Mouse (Mus musculus) neural tube, embryonic 12.5 days (tissue): ENCODE measurements around the gene Gse1. TPM values are rescaled to one million over a fixed set of nuclear protein-coding genes. Genes with fewer than 3 reads are reported as not detected.

ENCODE experiments used
- ATAC-seq: fragments of 200-750 bp; cut with Nextera tagmentation; 2 replicates; pipeline ENCODE4 v1.8.0; 2017; ENCODE audit warnings: low read depth, mild to moderate bottlenecking, moderate TSS enrichment, moderate library complexity; ENCODE audit not compliant: low FRiP score
- H3K27ac ChIP-seq: fragments of 300-500 bp; sonication (generic); 2 replicates; pipeline ENCODE4 v1.5.1; 2016
- H3K27me3 ChIP-seq: fragments of 300-500 bp; sonication (generic); replicated peaks from 2 replicates; pipeline ENCODE4 v1.6.1; 2016; ENCODE audit warnings: mild to moderate bottlenecking
- H3K36me3 ChIP-seq: fragments of 300-500 bp; sonication (generic); 2 replicates; pipeline ENCODE4 v1.6.1; 2016; ENCODE audit warnings: mild to moderate bottlenecking
- H3K4me1 ChIP-seq: fragments of 300-500 bp; sonication (generic); 2 replicates; pipeline ENCODE4 v1.6.1; 2016
- H3K4me2 ChIP-seq: fragments of 300-500 bp; sonication (generic); replicated peaks from 2 replicates; pipeline ENCODE4 v1.6.1; 2016; ENCODE audit warnings: mild to moderate bottlenecking
- H3K4me3 ChIP-seq: fragments of 300-500 bp; sonication (generic); 2 replicates; pipeline ENCODE4 v1.5.1; 2016
- H3K9ac ChIP-seq: fragments of 300-500 bp; sonication (generic); 2 replicates; pipeline ENCODE4 v1.6.1; 2016; ENCODE audit warnings: mild to moderate bottlenecking
- H3K9me3 ChIP-seq: fragments of 300-500 bp; sonication (generic); 2 replicates; pipeline ENCODE4 v1.6.1; 2016; ENCODE audit warnings: mild to moderate bottlenecking
- WGBS: fragments of 180-500 bp; shearing (Covaris S2); methylation state at CpG from one replicate; pipeline ENCODE4 v1.1.7; 2016; 5-methylcytosine and 5-hydroxymethylcytosine counted together
- polyA plus RNA-seq: library from polyadenylated mRNA; unstranded; fragments of >200 nt; fragmentation: Nextera tagmentation; extraction: Ambion mirVana; gene quantifications from 2 replicates; pipeline ENCODE4 v1.2.1, GENCODE M21; 2016

The Gse1 gene
- polyA plus RNA-seq, 1 experiment from 2014 or later, result 26.0 TPM

GRCm38 (mm10) chr8:120336909-120337555, 108.8 kb downstream of the Gse1 start:
- WGBS, result 48% methylated on average over 5 of the region's 5 CpGs
- H3K9ac ChIP-seq, result no peak overlapping the region

GRCm38 (mm10) chr8:120337627-120338026, 109.4 kb downstream of the Gse1 start:
- Histone ChIP-seq H3K36me3 (no peaks in the 10 kb centered on the region), H3K27me3 (no peaks in the 10 kb centered on the region), H3K4me1 (peaks cover 78% of the 10 kb centered on the region), H3K27ac (no peak overlapping the region), H3K9ac (no peak overlapping the region), H3K4me2 (no peak overlapping the region), H3K4me3 (no peak overlapping the region), H3K9me3 (no peaks in the 10 kb centered on the region)
- WGBS, result 33% methylated on average over 5 of the region's 5 CpGs
- ATAC-seq, result no peak

More at GRCm38 (mm10) chr8:120336909-120337555, 108.8 kb downstream of the Gse1 start:
- Histone ChIP-seq H3K9me3 (no peaks in the 10 kb centered on the region), H3K27me3 (no peaks in the 10 kb centered on the region), H3K4me2 (no peak overlapping the region), H3K4me1 (peaks cover 78% of the 10 kb centered on the region), H3K36me3 (no peaks in the 10 kb centered on the region), H3K4me3 (no peak overlapping the region), H3K27ac (no peak overlapping the region)
- no peak for ATAC-seq

GRCm38 (mm10) chr8:120338678-120339077, 110.4 kb downstream of the Gse1 start:
- Histone ChIP-seq H3K27ac (no peak overlapping the region), H3K9me3 (no peaks in the 10 kb centered on the region), H3K27me3 (no peaks in the 10 kb centered on the region), H3K4me3 (no peak overlapping the region), H3K36me3 (no peaks in the 10 kb centered on the region), H3K4me1 (peaks cover 83% of the 10 kb centered on the region), H3K9ac (no peak overlapping the region), H3K4me2 (no peak overlapping the region)
- 95% methylated on average over 7 of the region's 7 CpGs for WGBS
- no peak for ATAC-seq

- Histone ChIP-seq H3K9ac (no peak overlapping the region), H3K4me1 (peaks cover 86% of the 10 kb centered on the region), H3K4me3 (no peak overlapping the region), H3K9me3 (no peaks in the 10 kb centered on the region), H3K36me3 (no peaks in the 10 kb centered on the region), H3K27ac (no peak overlapping the region), H3K27me3 (no peaks in the 10 kb centered on the region), H3K4me2 (no peak overlapping the region)
- WGBS, result 62% methylated on average over 7 of the region's 8 CpGs
- no peak for ATAC-seq
These were observed 111.5 kb downstream of the Gse1 start for GRCm38 (mm10) chr8:120339743-120340142.

- Histone ChIP-seq H3K27ac (no peak overlapping the region), H3K4me1 (peaks cover 84% of the 10 kb centered on the region)
These were observed 112.9 kb downstream of the Gse1 start for GRCm38 (mm10) chr8:120341124-120341523.

GRCm38 (mm10) chr8:120342847-120343548, 114.7 kb downstream of the Gse1 start:
- Histone ChIP-seq H3K27me3 (no peaks in the 10 kb centered on the region), H3K4me1 (peaks cover 84% of the 10 kb centered on the region), H3K9ac (no peak overlapping the region), H3K4me3 (no peak overlapping the region), H3K27ac (0 out of 2 replicates have a peak overlapping the region, but pooled peaks have one; percentile 66), H3K9me3 (no peaks in the 10 kb centered on the region), H3K36me3 (no peaks in the 10 kb centered on the region), H3K4me2 (no peak overlapping the region)
- WGBS, result 49% methylated on average over 7 of the region's 7 CpGs
- no peak for ATAC-seq

More at GRCm38 (mm10) chr8:120341124-120341523, 112.9 kb downstream of the Gse1 start:
- Histone ChIP-seq H3K9ac (no peak overlapping the region), H3K36me3 (no peaks in the 10 kb centered on the region), H3K9me3 (no peaks in the 10 kb centered on the region), H3K4me2 (no peak overlapping the region), H3K4me3 (no peak overlapping the region), H3K27me3 (no peaks in the 10 kb centered on the region)
- 50% methylated on average over 10 of the region's 10 CpGs for WGBS
- no peak for ATAC-seq

GRCm38 (mm10) chr8:120343582-120343981, 115.3 kb downstream of the Gse1 start:
- H3K9ac ChIP-seq, result no peak overlapping the region
- ATAC-seq, result no peak
- peak overlapping the region; percentile 66; the same call in 1 of the 2 replicates for H3K27ac ChIP-seq
- H3K4me3 ChIP-seq, result no peak overlapping the region
- WGBS, result 59% methylated on average over 12 of the region's 12 CpGs
- H3K27me3 ChIP-seq, result no peaks in the 10 kb centered on the region
- no peaks in the 10 kb centered on the region for H3K9me3 ChIP-seq
- no peaks in the 10 kb centered on the region for H3K36me3 ChIP-seq
- H3K4me2 ChIP-seq, result peak overlapping the region; percentile 6; the same call in 1 of the 2 replicates
- peaks cover 90% of the 10 kb centered on the region for H3K4me1 ChIP-seq

- H3K36me3 ChIP-seq, result no peaks in the 10 kb centered on the region
- H3K27me3 ChIP-seq, result no peaks in the 10 kb centered on the region
- 36% methylated on average over 4 of the region's 4 CpGs for WGBS
- peak overlapping the region; percentile 66; the same call in 1 of the 2 replicates for H3K27ac ChIP-seq
- ATAC-seq, result no peak
- no peak overlapping the region for H3K4me3 ChIP-seq
- H3K4me1 ChIP-seq, result peaks cover 94% of the 10 kb centered on the region
- H3K4me2 ChIP-seq, result peak overlapping the region; percentile 6
- peak overlapping the region; percentile 17; the same call in 1 of the 2 replicates for H3K9ac ChIP-seq
- H3K9me3 ChIP-seq, result no peaks in the 10 kb centered on the region
These were observed 115.9 kb downstream of the Gse1 start for GRCm38 (mm10) chr8:120344166-120344565.

- no peaks in the 10 kb centered on the region for H3K9me3 ChIP-seq
- ATAC-seq, result no peak
- 39% methylated on average over 13 of the region's 13 CpGs for WGBS
- H3K4me1 ChIP-seq, result peaks cover 94% of the 10 kb centered on the region
- peak overlapping the region; percentile 17 for H3K9ac ChIP-seq
- H3K36me3 ChIP-seq, result no peaks in the 10 kb centered on the region
- H3K27ac ChIP-seq, result peak overlapping the region; percentile 66; the same call in 1 of the 2 replicates
- H3K27me3 ChIP-seq, result no peaks in the 10 kb centered on the region
- no peak overlapping the region for H3K4me3 ChIP-seq
- H3K4me2 ChIP-seq, result no peak overlapping the region
These were observed 116.3 kb downstream of the Gse1 start for GRCm38 (mm10) chr8:120344583-120344982.

- ATAC-seq, result peak; percentile 15; the same call in 1 of the 2 replicates
- no peaks in the 10 kb centered on the region for H3K9me3 ChIP-seq
- H3K27ac ChIP-seq, result peak overlapping the region; percentile 64
- no peak overlapping the region for H3K4me3 ChIP-seq
- peaks cover 90% of the 10 kb centered on the region for H3K4me1 ChIP-seq
- 50% methylated on average over 21 of the region's 21 CpGs for WGBS
- 0 out of 2 replicates have a peak overlapping the region, but pooled peaks have one; percentile 10 for H3K4me2 ChIP-seq
- no peaks in the 10 kb centered on the region for H3K36me3 ChIP-seq
- H3K27me3 ChIP-seq, result no peaks in the 10 kb centered on the region
- peak overlapping the region; percentile 38 for H3K9ac ChIP-seq
These were observed 119.6 kb downstream of the Gse1 start for GRCm38 (mm10) chr8:120347734-120348341.

GRCm38 (mm10) chr8:120348922-120349321, 120.7 kb downstream of the Gse1 start:
- peak overlapping the region; percentile 64; the same call in 1 of the 2 replicates for H3K27ac ChIP-seq
- H3K27me3 ChIP-seq, result no peaks in the 10 kb centered on the region
- ATAC-seq, result no peak
- no peak overlapping the region for H3K4me3 ChIP-seq
- WGBS, result 23% methylated on average over 11 of the region's 11 CpGs
- no peak overlapping the region for H3K4me2 ChIP-seq
- no peaks in the 10 kb centered on the region for H3K9me3 ChIP-seq
- no peak overlapping the region for H3K9ac ChIP-seq
- no peaks in the 10 kb centered on the region for H3K36me3 ChIP-seq
- H3K4me1 ChIP-seq, result peaks cover 91% of the 10 kb centered on the region
